Mouse (Mus musculus) embryonic facial prominence, embryonic 12.5 days (tissue): ENCODE results near the gene Gkn3. TPM values are rescaled to one million over a fixed set of nuclear protein-coding genes. Genes with fewer than 3 reads are reported as not detected.
A peak's percentile ranks its signal among the peaks of the same experiment; 100 is the strongest.

ENCODE experiments used
- ATAC-seq: fragments of 200-750 bp; cut with Nextera tagmentation; 2 replicates; pipeline ENCODE4 v1.8.0; 2017; ENCODE audit not compliant: insufficient number of reproducible peaks, insufficient read depth, low FRiP score, low TSS enrichment
- H3K27ac ChIP-seq: fragments of 300-500 bp; sonication (generic); 2 replicates; pipeline ENCODE4 v1.5.1; 2016; ENCODE audit warnings: mild to moderate bottlenecking
- H3K27me3 ChIP-seq: fragments of 300-500 bp; sonication (generic); 2 replicates; pipeline ENCODE4 v1.6.1; 2016; ENCODE audit warnings: mild to moderate bottlenecking, moderate library complexity
- H3K36me3 ChIP-seq: fragments of 300-500 bp; sonication (generic); 2 replicates; pipeline ENCODE4 v1.6.1; 2016; ENCODE audit warnings: mild to moderate bottlenecking
- H3K4me1 ChIP-seq: fragments of 300-500 bp; sonication (generic); 2 replicates; pipeline ENCODE4 v1.6.1; 2016
- H3K4me2 ChIP-seq: fragments of 300-500 bp; sonication (generic); replicated peaks from 2 replicates; pipeline ENCODE4 v1.6.1; 2016; ENCODE audit warnings: mild to moderate bottlenecking, moderate library complexity
- H3K4me3 ChIP-seq: fragments of 300-500 bp; sonication (generic); 2 replicates; pipeline ENCODE4 v1.5.1; 2016; ENCODE audit warnings: mild to moderate bottlenecking
- H3K9ac ChIP-seq: fragments of 300-500 bp; sonication (generic); 2 replicates; pipeline ENCODE4 v1.6.1; 2016; ENCODE audit warnings: mild to moderate bottlenecking, moderate library complexity
- H3K9me3 ChIP-seq: fragments of 300-500 bp; sonication (generic); 2 replicates; pipeline ENCODE4 v1.6.1; 2016; ENCODE audit warnings: mild to moderate bottlenecking, moderate library complexity
- WGBS: fragments of 180-500 bp; shearing (Covaris S2); methylation state at CpG from one replicate; pipeline ENCODE4 v1.1.7; 2016; 5-methylcytosine and 5-hydroxymethylcytosine counted together
- polyA plus RNA-seq: library from polyadenylated mRNA; unstranded; fragments of >200 nt; fragmentation: Nextera tagmentation; extraction: Ambion mirVana; gene quantifications from 2 replicates; pipeline ENCODE4 v1.2.1, GENCODE M21; 2016

Gene Gkn3
- polyA plus RNA-seq, 1 experiment from 2014 or later = 0.26 TPM

GRCm38 (mm10) chr6:87335935-87336295 is 52.8 kb downstream of the Gkn3 start:
- ATAC-seq = no peak
- Histone ChIP-seq H3K36me3 (no peaks in the 10 kb centered on the region), H3K4me1 (peaks cover 23% of the 10 kb centered on the region), H3K9ac (no peak overlapping the region), H3K9me3 (no peaks in the 10 kb centered on the region), H3K4me2 (no peak overlapping the region), H3K4me3 (no peak overlapping the region), H3K27me3 (no peaks in the 10 kb centered on the region), H3K27ac (no peak overlapping the region)
- 34% methylated on average over 6 of the region's 6 CpGs for WGBS

- peak within 1 kb of the TSS; percentile 83 for H3K4me3 ChIP-seq
- no peaks in the 10 kb centered on the region for H3K9me3 ChIP-seq
- peak within 1 kb of the TSS; percentile 91 for H3K27ac ChIP-seq
- H3K27me3 ChIP-seq = no peaks in the 10 kb centered on the region
- peak; percentile 65; the same call in 1 of the 2 replicates for ATAC-seq
- peak within 1 kb of the TSS; percentile 89 for H3K9ac ChIP-seq
- under 1% methylated on average over 54 of the region's 54 CpGs for WGBS
- H3K36me3 ChIP-seq = no peaks in the 10 kb centered on the region
- peaks cover 29% of the 10 kb centered on the region for H3K4me1 ChIP-seq
- H3K4me2 ChIP-seq = peak within 1 kb of the TSS; percentile 80
Measured at GRCm38 (mm10) chr6:87335091-87335934, 53.4 kb downstream of the Gkn3 start, which contains the start of gene Antxr1. Gene Antxr1 (minus strand): TSS chr6:87335821.

GRCm38 (mm10) chr6:87334361-87335090 is 54.2 kb downstream of the Gkn3 start:
- Histone ChIP-seq H3K36me3 (no peaks in the 10 kb centered on the region), H3K4me1 (peaks cover 29% of the 10 kb centered on the region), H3K27me3 (no peaks in the 10 kb centered on the region), H3K4me3 (peak overlapping the region; percentile 83), H3K4me2 (peak overlapping the region; percentile 80), H3K9me3 (no peaks in the 10 kb centered on the region), H3K27ac (peak overlapping the region; percentile 91), H3K9ac (peak overlapping the region; percentile 89)
- WGBS = 9% methylated on average over 11 of the region's 11 CpGs
- ATAC-seq = no peak

Other genes starting within 250 kb of the Gkn3 start
- 13.3 and 14.2 TPM in 2 replicates for gene Antxr1, start 53.1 kb downstream of the Gkn3 start, polyA plus RNA-seq
- not detected in 2 replicates for gene Gkn1, start 38.0 kb downstream of the Gkn3 start, polyA plus RNA-seq
- gene Gkn2, start 15.6 kb downstream of the Gkn3 start, polyA plus RNA-seq = not detected in 2 replicates
- not detected in 2 replicates for gene Bmp10, start 40.1 kb upstream of the Gkn3 start, polyA plus RNA-seq
- gene Arhgap25, start 144.3 kb upstream of the Gkn3 start, polyA plus RNA-seq = 4.4 and 5.0 TPM in 2 replicates
- gene Prokr1, start 201.8 kb upstream of the Gkn3 start, polyA plus RNA-seq = 3.7 and 4.1 TPM in 2 replicates